Mouse (Mus musculus): ENCODE measurements around the gene Sspn. TPM values are rescaled to one million over a fixed set of nuclear protein-coding genes. Genes with fewer than 3 reads are reported as not detected.
A peak's percentile ranks its signal among the peaks of the same experiment; 100 is the strongest.

The Sspn gene
- total RNA-seq, 2 experiments from 2014 or later: 3.9 to 4.1 TPM

DNA sequence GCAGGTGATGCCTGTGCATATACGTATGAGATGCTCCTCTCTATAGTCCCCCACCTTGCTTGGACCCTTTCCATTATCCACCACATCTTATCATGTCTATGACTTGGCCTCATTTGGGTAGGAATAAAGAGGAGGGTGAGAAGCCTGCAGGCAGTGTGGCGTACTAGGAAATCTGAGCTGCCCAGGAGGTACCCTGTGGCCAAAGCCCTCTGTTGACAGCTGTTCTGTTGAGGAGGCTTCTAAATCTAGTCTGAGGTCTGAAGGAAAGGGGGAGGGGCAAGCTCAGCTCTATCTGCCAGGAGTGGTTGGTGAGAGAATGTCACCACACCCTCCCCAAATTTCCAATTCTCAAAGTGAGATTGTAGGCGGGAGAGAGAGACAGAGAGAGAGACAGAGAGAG is 75.3 kb downstream of the Sspn start:
- DNase-seq (ENCODE audit: low spot score in 2 of 2): no peak
- intact Hi-C loops (cut with DNase I): no loop called here

DNA sequence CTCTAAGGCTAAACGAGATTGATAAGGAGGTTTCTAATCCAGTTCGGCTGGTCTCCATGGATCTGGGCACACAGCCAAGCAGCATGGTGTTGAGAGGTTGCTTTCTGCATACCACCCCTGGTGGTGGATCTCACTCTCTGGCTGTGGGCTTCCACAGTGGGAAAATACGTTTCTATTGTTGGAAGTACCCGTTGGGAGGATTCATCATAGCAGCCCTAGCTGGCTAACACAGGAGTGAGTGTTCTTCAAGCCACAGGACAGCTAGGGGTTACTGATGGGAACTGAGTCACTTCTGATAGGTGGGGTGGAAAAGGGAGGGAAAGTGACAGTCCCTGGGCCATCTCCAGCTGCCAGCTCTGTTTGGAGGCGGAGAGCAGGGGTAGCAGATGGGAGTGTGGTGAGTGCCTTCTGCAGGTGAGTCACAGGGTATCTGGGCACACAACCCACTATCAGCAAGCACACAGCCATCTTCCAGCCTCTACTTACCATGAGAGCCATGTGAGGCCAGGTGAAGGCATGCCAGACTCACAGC is 77.1 kb downstream of the Sspn start:
- DNase-seq (ENCODE audit: low spot score in 2 of 2): peak; percentile 32 to 59
- intact Hi-C loops (cut with DNase I): no loop called here

DNA sequence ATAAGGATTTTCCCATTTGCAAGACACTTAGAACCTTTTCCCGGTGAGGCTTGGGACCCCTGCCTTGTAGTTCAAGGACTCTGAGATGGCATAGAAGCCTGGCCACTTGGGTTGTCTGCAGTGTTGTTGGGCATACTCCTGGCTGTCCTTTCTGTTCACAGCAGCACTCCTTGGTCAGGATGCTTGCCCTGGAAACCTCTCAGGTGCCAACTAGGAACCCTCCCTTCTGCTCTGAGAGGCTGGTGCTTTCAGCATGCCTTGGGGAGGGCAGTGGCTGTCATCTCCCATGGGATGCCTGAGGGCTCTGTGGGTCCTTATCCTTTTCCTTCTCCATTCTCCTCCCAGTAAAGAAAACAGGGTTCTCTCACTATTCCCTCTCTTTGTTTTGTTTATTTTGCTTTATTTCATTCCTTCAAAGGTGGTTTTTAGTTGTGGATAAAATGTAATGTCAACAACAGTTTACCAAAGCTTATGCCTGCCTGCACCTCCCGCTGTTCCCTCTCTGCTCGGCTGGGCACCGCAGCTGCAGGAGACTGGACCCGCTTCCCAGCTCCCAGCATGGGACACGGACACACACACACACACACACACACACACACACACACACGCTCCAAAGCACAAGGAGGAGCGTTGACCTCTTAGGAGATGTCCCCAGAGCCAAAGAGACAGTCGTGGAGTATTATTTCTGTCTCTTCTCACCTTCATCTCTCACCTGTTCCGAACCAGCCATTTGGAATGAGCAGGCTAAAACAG is 77.9 kb downstream of the Sspn start:
- intact Hi-C loops (cut with DNase I): no loop called here
- DNase-seq (ENCODE audit: low spot score in 2 of 2): no peak

DNA sequence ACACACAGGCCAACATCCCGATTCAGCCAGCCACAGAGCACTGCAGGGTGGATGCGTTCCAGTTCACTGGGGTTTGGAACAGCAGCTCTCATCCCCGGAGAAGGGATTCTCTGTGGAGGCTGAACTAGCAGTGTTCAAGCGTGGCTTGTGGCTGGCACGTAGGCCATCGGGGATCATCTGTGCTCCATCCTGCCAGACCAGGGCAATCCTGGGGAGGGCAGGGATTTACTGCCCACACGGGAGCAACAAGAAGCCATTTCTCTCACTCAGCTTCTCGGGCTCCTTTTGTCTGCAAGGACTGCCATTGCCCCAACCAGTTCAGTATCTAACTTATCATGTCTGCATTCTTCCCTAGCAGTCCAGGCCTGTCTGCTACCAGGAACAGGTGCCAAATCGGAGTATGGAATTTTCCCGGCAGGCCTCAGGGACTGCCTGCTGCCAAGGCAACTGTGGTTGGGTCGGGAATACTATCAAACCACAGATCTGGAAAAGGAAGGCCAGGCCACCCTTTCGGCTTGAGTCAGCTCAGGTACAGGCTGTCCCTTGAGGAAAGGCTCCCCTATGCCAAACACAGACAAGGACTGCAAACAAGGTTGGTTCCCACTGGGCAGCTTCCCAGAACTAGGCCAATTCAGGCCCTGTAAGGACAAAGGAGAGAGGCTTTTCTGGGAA is 78.8 kb downstream of the Sspn start:
- DNase-seq (ENCODE audit: low spot score in 2 of 2): peak; percentile 26 to 48
- intact Hi-C loops (cut with DNase I): no loop called here

DNA sequence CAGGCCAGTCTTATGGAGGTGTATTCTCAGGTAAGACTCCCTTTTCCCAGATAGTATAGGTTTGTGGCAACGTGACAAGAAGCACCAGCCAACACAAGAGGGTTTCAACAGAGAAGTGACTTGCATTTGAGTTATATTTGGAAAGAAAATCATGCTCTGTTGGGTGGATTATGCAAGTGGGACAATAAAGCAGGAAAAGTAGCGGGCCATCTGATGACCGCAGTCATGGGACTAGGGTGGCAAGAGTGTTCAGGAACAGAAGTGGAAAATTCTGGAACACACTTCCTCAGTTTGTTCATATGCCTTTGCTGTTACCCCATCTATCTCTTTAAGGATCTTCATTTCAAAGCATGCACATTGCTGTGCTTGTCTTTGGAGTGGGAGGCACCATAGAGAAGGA is 82.9 kb downstream of the Sspn start:
- no peak for DNase-seq (ENCODE audit: low spot score in 2 of 2)
- intact Hi-C loops (cut with DNase I): no loop called here

Other genes starting within 250 kb of the Sspn start
- 10 to 100 TPM; 18.7 to 19.7 TPM for gene Rassf8, start 184.9 kb upstream of the Sspn start, total RNA-seq (2021)
- gene Bhlhe41, start 66.1 kb upstream of the Sspn start, total RNA-seq (2021): 10 to 100 TPM; 20.6 to 30.6 TPM

All from left cerebral cortex, postnatal 25 days (tissue).